Mouse (Mus musculus) right cerebral cortex, postnatal 14 days (tissue): ENCODE results near the gene Dst.
"Not testable (repeated sequence)": the region's sequence is repeated elsewhere in the genome, so short reads cannot be mapped to it uniquely, and the experiment has no call there.

Experiments
- DNase-seq: peaks from one replicate; pipeline ENCODE4 v3.0.0; 2022

The Dst gene

DNA sequence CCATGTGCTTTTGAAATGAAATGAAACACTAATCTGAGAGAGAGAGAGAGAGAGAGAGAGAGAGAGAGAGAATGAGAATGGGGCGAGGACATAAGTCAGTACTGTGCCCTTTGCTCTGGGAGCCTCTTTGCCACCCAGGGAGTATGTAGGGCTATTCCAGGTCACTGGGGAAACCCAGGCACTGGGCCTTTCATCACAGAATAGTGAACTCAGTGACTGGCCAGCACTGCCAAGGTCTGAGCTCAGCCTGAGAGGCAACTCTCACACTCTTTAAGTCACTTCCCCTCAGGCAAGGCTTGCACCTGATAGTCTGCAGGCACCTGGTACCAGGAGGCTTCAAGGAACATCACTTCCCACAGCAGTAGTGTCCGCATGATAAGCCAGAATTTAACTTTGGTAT is 398.7 kb downstream of the Dst start:
- no peak for DNase-seq

DNA sequence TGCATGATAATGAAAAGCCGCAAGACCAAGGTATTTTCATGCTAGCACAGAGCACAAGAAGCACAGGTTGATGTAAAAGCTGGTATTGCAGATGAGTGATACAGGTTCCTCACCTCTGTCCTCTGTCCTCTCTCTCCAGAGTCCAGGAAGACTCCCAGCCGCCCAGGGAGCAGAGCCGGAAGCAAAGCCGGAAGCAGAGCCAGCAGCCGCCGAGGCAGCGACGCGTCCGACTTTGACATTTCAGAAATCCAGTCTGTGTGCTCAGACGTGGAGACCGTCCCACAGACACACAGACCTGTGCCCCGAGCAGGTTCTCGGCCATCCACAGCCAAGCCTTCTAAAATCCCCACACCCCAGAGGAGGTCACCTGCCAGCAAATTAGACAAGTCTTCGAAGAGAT is 399.2 kb downstream of the Dst start:
- DNase-seq, result no peak

DNA sequence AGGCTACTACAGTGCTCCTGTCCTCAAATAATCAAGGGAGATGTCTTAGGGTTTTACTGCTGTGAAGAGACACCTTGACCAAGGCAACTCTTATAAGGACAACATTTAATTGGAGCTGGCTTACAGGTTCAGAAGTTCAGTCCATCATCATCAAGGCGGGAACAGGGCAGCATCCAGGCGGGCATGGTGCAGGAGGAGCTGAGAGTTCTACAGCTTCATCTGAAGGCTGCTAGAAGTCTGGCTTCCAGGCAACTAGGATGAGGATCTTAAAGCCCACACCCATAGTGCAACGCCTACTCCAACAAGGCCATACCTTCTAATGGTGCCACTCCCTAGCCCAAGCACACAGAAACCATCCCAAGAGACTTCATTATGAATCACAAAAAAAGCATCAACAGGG is 400.8 kb downstream of the Dst start:
- not testable (repeated sequence) for DNase-seq

DNA sequence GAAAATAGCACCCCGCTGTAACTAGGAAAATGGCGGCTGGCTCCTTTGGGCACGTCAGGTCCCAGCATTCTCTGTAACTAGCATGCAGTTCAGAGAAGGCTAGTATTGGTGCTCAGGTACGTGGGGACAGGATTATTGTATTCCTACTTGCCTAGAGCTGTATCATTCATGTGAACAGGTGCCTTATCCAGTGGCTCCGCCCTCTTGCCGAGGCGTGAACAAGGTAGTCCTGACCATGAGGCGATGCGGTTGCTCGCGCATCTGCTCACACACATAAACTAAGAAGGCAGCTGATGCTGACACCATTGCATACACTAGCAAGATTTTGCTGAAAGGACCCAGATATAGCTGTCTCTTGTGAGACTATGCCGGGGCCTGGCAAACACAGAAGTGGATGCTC is 401.4 kb downstream of the Dst start:
- DNase-seq, result no peak

DNA sequence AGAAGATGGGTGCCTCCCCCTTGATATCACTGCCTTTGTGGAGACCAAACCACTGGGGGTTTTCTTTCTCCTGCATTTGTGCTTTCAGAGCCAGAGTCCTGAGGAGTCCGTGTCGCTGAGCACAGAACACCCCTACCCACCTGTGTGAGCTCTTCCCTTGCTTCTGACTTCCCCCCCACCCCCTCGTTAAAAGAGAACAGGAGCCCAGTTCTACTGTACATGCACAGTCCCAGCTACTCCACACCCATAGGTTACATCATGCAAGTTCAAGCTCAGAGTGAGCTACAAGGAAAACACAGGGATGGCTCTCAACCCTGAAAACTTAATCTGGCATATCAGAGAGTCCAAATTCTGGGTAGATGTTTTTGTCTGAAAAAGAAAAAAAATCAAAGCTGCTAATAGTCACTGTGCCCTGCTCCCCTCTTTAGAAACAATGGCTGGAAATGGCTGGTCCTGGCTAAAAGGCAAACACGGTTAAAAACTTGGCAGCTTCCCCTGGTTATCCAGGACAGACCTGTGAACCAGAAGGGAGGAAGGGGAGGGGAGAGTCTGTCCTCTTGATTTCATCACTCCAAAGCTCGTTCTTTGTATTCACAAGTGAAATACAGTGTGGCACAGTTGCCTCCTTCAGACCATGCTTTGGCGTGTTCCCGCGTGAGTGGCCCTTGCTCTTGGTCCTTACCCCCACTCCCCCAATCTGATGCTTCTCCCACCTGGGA is 402.7 kb downstream of the Dst start:
- no peak for DNase-seq

DNA sequence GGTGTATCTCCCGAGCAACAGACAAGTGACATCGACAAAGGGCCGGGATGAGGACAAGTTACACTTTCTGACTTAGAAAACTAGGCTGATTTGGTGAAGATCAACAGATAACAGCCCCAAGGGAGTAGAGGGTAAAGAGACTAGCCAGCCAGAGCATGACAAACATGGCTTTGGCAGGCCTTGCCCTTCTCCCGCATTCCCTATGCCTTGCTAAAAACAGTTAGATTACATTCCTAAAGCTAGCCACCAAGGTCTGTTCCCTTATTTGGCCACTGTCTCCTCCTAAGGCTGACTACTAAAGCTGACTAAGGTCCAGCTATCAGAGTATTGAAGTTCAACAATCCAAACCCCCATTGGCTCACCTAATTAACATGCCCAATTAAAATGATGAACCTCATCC is 404.8 kb downstream of the Dst start:
- DNase-seq, result no peak

DNA sequence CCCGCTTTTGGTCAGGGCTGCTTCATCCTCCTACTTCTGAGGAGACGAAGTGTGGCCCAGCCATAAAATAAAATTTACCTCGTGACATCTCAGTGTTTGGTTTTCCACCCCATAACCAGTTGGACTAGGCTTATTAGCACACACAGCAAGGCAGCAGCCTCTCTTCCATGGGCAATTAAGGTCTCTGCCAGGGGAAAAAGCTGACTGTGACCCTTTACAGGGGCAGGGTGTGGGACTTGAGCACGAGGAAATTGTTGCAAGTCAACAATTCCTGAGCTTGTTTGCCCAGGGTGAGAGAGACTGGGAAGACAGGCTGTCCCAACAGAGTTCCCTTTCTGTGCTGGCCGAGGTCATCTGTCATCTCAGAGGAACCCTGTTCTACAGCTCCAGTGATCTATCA is 407.4 kb downstream of the Dst start:
- no peak for DNase-seq

DNA sequence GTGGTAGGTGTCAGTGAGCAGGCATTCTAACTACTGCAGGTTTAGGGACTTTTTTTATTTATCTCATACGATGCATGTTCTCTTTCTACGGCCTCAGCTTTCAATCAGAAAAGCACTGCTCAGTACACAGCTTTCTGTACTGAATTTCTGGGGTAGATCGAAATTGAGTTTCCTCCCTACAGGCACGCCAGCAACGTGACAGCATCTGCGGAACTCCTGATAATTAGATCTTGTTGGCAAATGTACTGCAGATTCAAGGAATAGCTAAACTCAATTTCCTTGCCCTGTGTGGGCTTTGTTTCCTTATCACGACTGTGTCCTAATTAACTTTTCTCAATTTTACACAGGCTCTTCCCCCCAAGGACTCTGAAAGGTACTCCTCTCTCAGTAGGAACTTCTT is 416.2 kb downstream of the Dst start:
- no peak for DNase-seq

DNA sequence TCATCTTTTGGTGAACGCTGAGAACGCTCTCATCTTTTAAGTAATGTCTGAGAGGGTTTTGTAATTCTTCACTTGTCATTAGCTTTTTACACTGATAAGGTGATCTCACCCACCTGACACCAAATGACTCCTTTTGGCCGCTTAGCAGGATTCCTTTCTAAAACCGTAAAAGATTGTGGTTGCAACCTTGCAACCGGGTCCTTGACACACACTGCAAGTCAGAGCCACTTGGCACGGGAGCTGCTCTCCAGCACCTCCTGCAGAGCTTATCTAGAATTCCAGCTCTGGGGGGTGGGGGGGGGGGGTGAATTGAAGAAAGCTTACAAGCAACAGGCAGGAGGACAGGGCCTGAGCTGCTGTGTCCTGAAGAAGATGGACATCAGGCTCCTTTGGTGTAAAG is 420.6 kb downstream of the Dst start:
- DNase-seq, result no peak

DNA sequence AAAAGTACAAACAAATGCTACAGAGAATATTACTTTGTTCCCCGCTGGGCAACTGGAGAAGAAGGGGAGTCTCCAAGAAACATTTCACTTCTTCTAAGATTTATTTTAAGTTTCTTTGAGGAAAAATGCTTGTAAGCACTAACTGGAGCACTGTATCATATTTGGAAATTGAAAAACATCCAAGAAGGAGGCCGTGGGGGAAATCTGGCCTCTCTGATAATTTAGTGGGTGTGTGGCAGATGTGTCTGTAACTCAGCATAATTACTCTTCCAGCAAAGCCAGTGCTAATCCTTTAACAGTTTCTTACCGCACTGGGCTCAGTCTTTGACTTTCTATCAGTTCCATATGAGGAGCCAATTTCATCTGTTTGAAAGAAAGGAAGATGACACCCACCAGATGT is 423.7 kb downstream of the Dst start:
- DNase-seq, result no peak
